Mouse (Mus musculus): ENCODE results near the gene Ldb2.

Ldb2 gene

GRCm38 (mm10) chr5:44586571-44586970, 212.9 kb downstream of the Ldb2 start:
- no peaks in the 10 kb centered on the region for H3K9me3 ChIP-seq (ENCODE audit: low read length)
- no peaks in the 10 kb centered on the region for H3K4me1 ChIP-seq (replicated peaks; ENCODE audit: low read depth, low read length)
- no peaks in the 10 kb centered on the region for H3K36me3 ChIP-seq (ENCODE audit: insufficient read depth, low read length)
- TF ChIP-seq NANOG (IDR thresholded peaks at IDR 0.05; ENCODE audit: borderline replicate concordance, low read length): no peak
- TF ChIP-seq POU5F1 (IDR thresholded peaks at IDR 0.05; ENCODE audit: borderline replicate concordance, low read length): no peak
- no peak for TF ChIP-seq CTCF (conservative IDR thresholded peaks at IDR 0.05; ENCODE audit: low read length)
- H3K4me3 ChIP-seq (replicated peaks; ENCODE audit: low read length): no peak overlapping the region
- H3K27me3 ChIP-seq (ENCODE audit: insufficient read depth, low read length): no peaks in the 10 kb centered on the region

- Histone ChIP-seq H3K4me3 (replicated peaks; ENCODE audit: low read length) (no peak overlapping the region), H3K9me3 (ENCODE audit: low read length) (no peaks in the 10 kb centered on the region), H3K36me3 (ENCODE audit: insufficient read depth, low read length) (no peaks in the 10 kb centered on the region), H3K4me1 (replicated peaks; ENCODE audit: low read depth, low read length) (no peaks in the 10 kb centered on the region), H3K27me3 (ENCODE audit: insufficient read depth, low read length) (no peaks in the 10 kb centered on the region)
- no peak for TF ChIP-seq POU5F1 (IDR thresholded peaks at IDR 0.05; ENCODE audit: borderline replicate concordance, low read length)
- TF ChIP-seq CTCF (conservative IDR thresholded peaks at IDR 0.05; ENCODE audit: low read length): no peak
- TF ChIP-seq NANOG (IDR thresholded peaks at IDR 0.05; ENCODE audit: borderline replicate concordance, low read length): no peak
Observed at GRCm38 (mm10) chr5:44579899-44580459, 219.5 kb downstream of the Ldb2 start.

- no peak for TF ChIP-seq POU5F1 (IDR thresholded peaks at IDR 0.05; ENCODE audit: borderline replicate concordance, low read length)
- no peak for TF ChIP-seq NANOG (IDR thresholded peaks at IDR 0.05; ENCODE audit: borderline replicate concordance, low read length)
- TF ChIP-seq CTCF (conservative IDR thresholded peaks at IDR 0.05; ENCODE audit: low read length): no peak
- Histone ChIP-seq H3K27me3 (ENCODE audit: insufficient read depth, low read length) (no peaks in the 10 kb centered on the region), H3K36me3 (ENCODE audit: insufficient read depth, low read length) (no peaks in the 10 kb centered on the region), H3K9me3 (ENCODE audit: low read length) (no peaks in the 10 kb centered on the region), H3K4me1 (replicated peaks; ENCODE audit: low read depth, low read length) (no peaks in the 10 kb centered on the region), H3K4me3 (replicated peaks; ENCODE audit: low read length) (no peak overlapping the region)
Observed at GRCm38 (mm10) chr5:44576682-44577349, 222.7 kb downstream of the Ldb2 start.

- no peaks in the 10 kb centered on the region for H3K36me3 ChIP-seq (ENCODE audit: insufficient read depth, low read length)
- no peak overlapping the region for H3K4me3 ChIP-seq (replicated peaks; ENCODE audit: low read length)
- no peak for TF ChIP-seq CTCF (conservative IDR thresholded peaks at IDR 0.05; ENCODE audit: low read length)
- TF ChIP-seq POU5F1 (IDR thresholded peaks at IDR 0.05; ENCODE audit: borderline replicate concordance, low read length): no peak
- no peak for TF ChIP-seq NANOG (IDR thresholded peaks at IDR 0.05; ENCODE audit: borderline replicate concordance, low read length)
- H3K9me3 ChIP-seq (ENCODE audit: low read length): no peaks in the 10 kb centered on the region
- H3K27me3 ChIP-seq (ENCODE audit: insufficient read depth, low read length): no peaks in the 10 kb centered on the region
- no peaks in the 10 kb centered on the region for H3K4me1 ChIP-seq (replicated peaks; ENCODE audit: low read depth, low read length)
Observed at GRCm38 (mm10) chr5:44574681-44575080, 224.8 kb downstream of the Ldb2 start.

GRCm38 (mm10) chr5:44553765-44554352, 245.6 kb downstream of the Ldb2 start:
- H3K4me1 ChIP-seq (replicated peaks; ENCODE audit: low read depth, low read length): no peaks in the 10 kb centered on the region
- H3K9me3 ChIP-seq (ENCODE audit: low read length): no peaks in the 10 kb centered on the region
- no peak for TF ChIP-seq POU5F1 (IDR thresholded peaks at IDR 0.05; ENCODE audit: borderline replicate concordance, low read length)
- no peak for TF ChIP-seq CTCF (conservative IDR thresholded peaks at IDR 0.05; ENCODE audit: low read length)
- no peak for TF ChIP-seq NANOG (IDR thresholded peaks at IDR 0.05; ENCODE audit: borderline replicate concordance, low read length)
- H3K4me3 ChIP-seq (replicated peaks; ENCODE audit: low read length): no peak overlapping the region
- no peaks in the 10 kb centered on the region for H3K27me3 ChIP-seq (ENCODE audit: insufficient read depth, low read length)
- no peaks in the 10 kb centered on the region for H3K36me3 ChIP-seq (ENCODE audit: insufficient read depth, low read length)

GRCm38 (mm10) chr5:44553155-44553554, 246.3 kb downstream of the Ldb2 start:
- Histone ChIP-seq H3K4me1 (replicated peaks; ENCODE audit: low read depth, low read length) (no peaks in the 10 kb centered on the region), H3K36me3 (ENCODE audit: insufficient read depth, low read length) (no peaks in the 10 kb centered on the region)
- TF ChIP-seq NANOG (IDR thresholded peaks at IDR 0.05; ENCODE audit: borderline replicate concordance, low read length) (peak; percentile 21; the same call in 1 of the 2 replicates), CTCF (conservative IDR thresholded peaks at IDR 0.05; ENCODE audit: low read length) (no peak), POU5F1 (IDR thresholded peaks at IDR 0.05; ENCODE audit: borderline replicate concordance, low read length) (no peak)

GRCm38 (mm10) chr5:44552121-44552520, 247.4 kb downstream of the Ldb2 start:
- H3K36me3 ChIP-seq (ENCODE audit: insufficient read depth, low read length): no peaks in the 10 kb centered on the region

More at GRCm38 (mm10) chr5:44553155-44553554, 246.3 kb downstream of the Ldb2 start:
- Histone ChIP-seq H3K4me3 (replicated peaks; ENCODE audit: low read length) (no peak overlapping the region), H3K9me3 (ENCODE audit: low read length) (no peaks in the 10 kb centered on the region), H3K27me3 (ENCODE audit: insufficient read depth, low read length) (no peaks in the 10 kb centered on the region)

GRCm38 (mm10) chr5:44548468-44548867, 251.0 kb downstream of the Ldb2 start:
- Histone ChIP-seq H3K9me3 (ENCODE audit: low read length) (no peaks in the 10 kb centered on the region), H3K27me3 (ENCODE audit: insufficient read depth, low read length) (no peaks in the 10 kb centered on the region)
- TF ChIP-seq CTCF (conservative IDR thresholded peaks at IDR 0.05; ENCODE audit: low read length): no peak
- TF ChIP-seq NANOG (IDR thresholded peaks at IDR 0.05; ENCODE audit: borderline replicate concordance, low read length): no peak
- TF ChIP-seq POU5F1 (IDR thresholded peaks at IDR 0.05; ENCODE audit: borderline replicate concordance, low read length): no peak

More at GRCm38 (mm10) chr5:44552121-44552520, 247.4 kb downstream of the Ldb2 start:
- Histone ChIP-seq H3K4me1 (replicated peaks; ENCODE audit: low read depth, low read length) (no peaks in the 10 kb centered on the region), H3K27me3 (ENCODE audit: insufficient read depth, low read length) (no peaks in the 10 kb centered on the region), H3K4me3 (replicated peaks; ENCODE audit: low read length) (no peak overlapping the region), H3K9me3 (ENCODE audit: low read length) (no peaks in the 10 kb centered on the region)
- no peak for TF ChIP-seq CTCF (conservative IDR thresholded peaks at IDR 0.05; ENCODE audit: low read length)

More at GRCm38 (mm10) chr5:44548468-44548867, 251.0 kb downstream of the Ldb2 start:
- Histone ChIP-seq H3K36me3 (ENCODE audit: insufficient read depth, low read length) (no peaks in the 10 kb centered on the region), H3K4me3 (replicated peaks; ENCODE audit: low read length) (no peak overlapping the region), H3K4me1 (replicated peaks; ENCODE audit: low read depth, low read length) (no peaks in the 10 kb centered on the region)
